18 mouse cellular contexts compared by ENCODE assay signal in genomic region chr11:68082756-68083155, GRCm38 (mm10).
"Had no signal": no experiment of that assay in that cellular context is flagged by ENCODE, and none has a peak within 500 bp of the region (broad histone marks: within the 10 kb centered on the region; RNA-seq: fewer than 3 reads in every experiment).

No protein-coding gene starts in this region.

- H3K36me3 ChIP-seq: midbrain, embryonic 10.5 days; midbrain, embryonic 12.5 days; stomach, embryonic 15.5 days had no signal

- H3K4me1 ChIP-seq: midbrain, embryonic 10.5 days; midbrain, embryonic 12.5 days had no signal

- H3K9ac ChIP-seq: liver, embryonic 14.5 days; lung, embryonic 14.5 days; midbrain, embryonic 12.5 days; stomach, embryonic 15.5 days had no signal

- H3K9me3 ChIP-seq: stomach, embryonic 15.5 days had no signal

- H3K27me3 ChIP-seq: midbrain, embryonic 12.5 days; stomach, embryonic 15.5 days had no signal

- H3K27ac ChIP-seq: liver, embryonic 14.5 days; midbrain, embryonic 10.5 days; midbrain, embryonic 12.5 days; stomach, embryonic 15.5 days; stomach, postnatal 0 days had no signal

- H3K4me2 ChIP-seq: lung, embryonic 14.5 days; midbrain, embryonic 12.5 days; stomach, embryonic 15.5 days had no signal

- DNase-seq: lung, adult 18-20 months; lung, embryonic 14.5 days; lung, postnatal 10 days; lung, postnatal 4 days; retina, postnatal 1 day; right cerebral cortex, adult 18-20 months; right cerebral cortex, postnatal 25 days; right cerebral cortex, postnatal 4 days; thymus, adult 2 months; thymus, postnatal 25 days; thymus, postnatal 4 days had no signal

- H3K4me3 ChIP-seq: midbrain, embryonic 10.5 days; midbrain, embryonic 12.5 days; myocyte; stomach, embryonic 15.5 days had no signal

- ATAC-seq: midbrain, embryonic 16.5 days had no signal
